Mouse (Mus musculus) G1E-ER4 (cell line): Measurements from ENCODE around the gene Fdxacb1. TPM values are rescaled to one million over a fixed set of nuclear protein-coding genes. Genes with fewer than 3 reads are reported as not detected.

Experiments
- GATA1 ChIP-seq: IDR thresholded peaks from one replicate; pipeline ENCODE4 v1.8.0; 2012; ENCODE audit warnings: low read length, inconsistent platforms
- polyA plus RNA-seq: library from polyadenylated mRNA; stranded (reverse); fragments of >175 nt; gene quantifications from 2 replicates; pipeline ENCODE4 v1.2.3, GENCODE M21; 2012

Fdxacb1 gene
- polyA plus RNA-seq, 1 experiment = 1.9 TPM

- TF ChIP-seq GATA1 = no peak
Measured at GRCm38 (mm10) chr9:50767531-50768106, 417 bp upstream of the Fdxacb1 start.

- no peak for TF ChIP-seq GATA1
Measured at GRCm38 (mm10) chr9:50770011-50770410, 2.0 kb downstream of the Fdxacb1 start.

GRCm38 (mm10) chr9:50774026-50774462, 6.0 kb downstream of the Fdxacb1 start:
- peak; percentile 58 for TF ChIP-seq GATA1

- no peak for TF ChIP-seq GATA1
Measured at GRCm38 (mm10) chr9:50774991-50775612, 7.1 kb downstream of the Fdxacb1 start, which contains the start of the genes Alg9 and 1110032A03Rik. Gene Alg9 (plus strand): TSS chr9:50775019. Gene 1110032A03Rik (minus strand): TSS chr9:50775520.

- TF ChIP-seq GATA1 = no peak
Measured at GRCm38 (mm10) chr9:50775662-50776126, 7.7 kb downstream of the Fdxacb1 start.

GRCm38 (mm10) chr9:50776162-50776760, 8.2 kb downstream of the Fdxacb1 start:
- TF ChIP-seq GATA1 = no peak

- no peak for TF ChIP-seq GATA1
Measured at GRCm38 (mm10) chr9:50782155-50782554, 14.1 kb downstream of the Fdxacb1 start.

GRCm38 (mm10) chr9:50795266-50795665, 27.2 kb downstream of the Fdxacb1 start:
- no peak for TF ChIP-seq GATA1

- TF ChIP-seq GATA1 = no peak
Measured at GRCm38 (mm10) chr9:50796776-50797175, 28.7 kb downstream of the Fdxacb1 start.

- no peak for TF ChIP-seq GATA1
Measured at GRCm38 (mm10) chr9:50797641-50798040, 29.6 kb downstream of the Fdxacb1 start.

GRCm38 (mm10) chr9:50798368-50798767, 30.3 kb downstream of the Fdxacb1 start:
- no peak for TF ChIP-seq GATA1

- TF ChIP-seq GATA1 = no peak
Measured at GRCm38 (mm10) chr9:50800985-50801384, 32.9 kb downstream of the Fdxacb1 start.

- no peak for TF ChIP-seq GATA1
Measured at GRCm38 (mm10) chr9:50803055-50803671, 35.1 kb downstream of the Fdxacb1 start.

GRCm38 (mm10) chr9:50808471-50808870, 40.4 kb downstream of the Fdxacb1 start:
- no peak for TF ChIP-seq GATA1

- no peak for TF ChIP-seq GATA1
Measured at GRCm38 (mm10) chr9:50809146-50809545, 41.1 kb downstream of the Fdxacb1 start.

- TF ChIP-seq GATA1 = peak; percentile 87
Measured at GRCm38 (mm10) chr9:50811187-50811586, 43.2 kb downstream of the Fdxacb1 start.

- TF ChIP-seq GATA1 = no peak
Measured at GRCm38 (mm10) chr9:50811746-50812145, 43.7 kb downstream of the Fdxacb1 start.
